Mouse (Mus musculus): Measurements from ENCODE around the gene Ephb1.

Gene Ephb1

DNA sequence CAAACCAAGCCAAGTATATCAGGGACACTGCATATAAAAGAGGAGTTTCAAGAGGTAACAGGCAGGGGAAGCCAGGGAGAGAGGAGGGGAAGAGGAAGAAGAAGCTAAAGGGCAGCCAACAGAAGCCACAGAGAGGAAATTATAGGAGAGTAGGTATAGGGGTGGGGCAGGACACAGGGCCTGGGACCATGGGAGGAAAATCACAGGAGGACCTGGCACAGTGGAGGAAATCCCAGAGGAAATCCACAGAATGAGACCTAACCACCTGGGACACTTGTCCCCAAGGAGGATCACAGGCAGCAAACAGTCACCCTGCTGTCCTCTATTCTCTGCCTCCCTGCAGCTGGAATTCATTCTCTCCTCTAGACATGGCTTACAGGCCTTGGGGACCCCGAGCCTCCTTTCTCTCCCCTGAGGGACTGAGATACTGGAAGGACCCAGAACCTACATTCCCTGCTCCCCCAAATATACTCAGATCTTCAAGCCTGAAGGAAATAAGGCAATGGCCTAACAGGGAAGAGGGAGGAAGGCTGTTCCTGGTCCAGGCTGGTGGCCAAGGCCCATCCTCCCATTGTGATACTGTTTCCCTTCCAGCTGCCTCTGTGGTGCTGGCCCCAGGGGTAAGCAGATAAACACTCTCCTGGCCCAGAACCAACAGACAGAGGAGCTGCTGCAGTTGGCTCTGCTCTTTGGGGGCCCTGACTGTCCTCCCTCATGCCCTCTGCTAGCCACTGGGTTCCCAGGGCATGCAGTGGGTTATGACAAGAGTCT, 47.7 kb downstream of the Ephb1 start:
- no peak for DNase-seq (ENCODE audit: low read depth, low spot score)

- DNase-seq (ENCODE audit: low read depth, low spot score): no peak
Observed at GRCm38 (mm10) chr9:102305432-102306100, 48.9 kb downstream of the Ephb1 start.

GRCm38 (mm10) chr9:102304796-102305195, 49.7 kb downstream of the Ephb1 start:
- DNase-seq (ENCODE audit: low read depth, low spot score): no peak

DNA sequence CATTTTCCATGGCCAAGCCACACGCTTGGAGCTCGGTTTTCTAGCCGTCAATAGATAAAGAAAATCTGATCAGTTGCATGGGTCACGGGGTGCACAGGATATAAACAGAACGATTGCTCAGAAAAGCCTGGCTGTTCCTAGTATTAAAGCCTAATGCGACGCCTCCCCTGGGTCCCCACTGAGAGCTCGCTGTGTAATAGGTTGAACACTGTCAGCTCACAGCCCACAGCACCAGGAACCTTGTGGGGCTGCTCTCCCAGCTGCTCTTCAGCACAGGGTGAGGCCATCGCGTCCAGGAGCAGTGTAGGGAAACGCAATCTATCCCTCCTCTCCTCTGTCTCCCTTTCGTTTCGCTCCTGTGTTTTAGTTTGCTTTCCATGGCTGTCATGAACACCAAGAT, 50.6 kb downstream of the Ephb1 start:
- DNase-seq (ENCODE audit: low read depth, low spot score): no peak

DNA sequence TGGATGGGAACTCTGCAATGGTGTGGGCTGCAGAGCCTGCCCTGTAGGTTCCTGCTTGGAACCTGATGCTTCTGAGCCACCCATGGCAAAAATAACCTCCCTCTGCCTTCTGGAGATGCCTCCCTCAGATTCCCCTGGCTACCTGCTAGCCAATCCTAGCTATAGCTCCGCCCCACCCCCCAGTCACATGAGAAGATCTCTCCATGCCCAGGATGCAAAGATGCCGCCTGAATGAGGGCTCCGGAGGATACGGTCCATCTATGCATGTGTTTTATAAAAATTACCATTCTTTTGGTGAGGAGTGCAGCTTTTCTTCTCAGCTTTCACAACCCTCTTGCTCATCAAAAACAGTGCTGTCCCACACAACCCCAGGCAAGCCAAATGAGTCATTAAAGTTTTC, 53.5 kb downstream of the Ephb1 start:
- DNase-seq (ENCODE audit: low read depth, low spot score): no peak

DNA sequence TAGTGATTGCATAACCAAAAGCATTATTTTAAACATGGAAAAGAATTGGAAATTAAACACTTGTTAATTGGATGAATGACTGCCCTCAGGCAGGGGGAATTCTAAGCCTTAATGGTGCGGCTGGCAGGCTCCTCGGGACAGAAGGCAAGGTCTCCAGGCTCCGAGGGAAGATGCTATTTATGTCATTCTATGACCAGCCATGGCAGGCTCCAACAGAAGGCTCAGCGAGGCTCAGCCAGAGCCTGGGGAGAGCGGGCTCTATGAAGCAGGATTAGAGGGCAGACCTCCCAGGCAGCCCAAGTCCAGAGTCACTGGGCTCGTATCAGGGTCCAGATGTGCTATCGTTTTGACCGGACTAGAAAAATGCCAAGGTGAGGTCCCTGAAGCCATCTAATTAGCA, 55.8 kb downstream of the Ephb1 start:
- no peak for DNase-seq (ENCODE audit: low read depth, low spot score)

DNA sequence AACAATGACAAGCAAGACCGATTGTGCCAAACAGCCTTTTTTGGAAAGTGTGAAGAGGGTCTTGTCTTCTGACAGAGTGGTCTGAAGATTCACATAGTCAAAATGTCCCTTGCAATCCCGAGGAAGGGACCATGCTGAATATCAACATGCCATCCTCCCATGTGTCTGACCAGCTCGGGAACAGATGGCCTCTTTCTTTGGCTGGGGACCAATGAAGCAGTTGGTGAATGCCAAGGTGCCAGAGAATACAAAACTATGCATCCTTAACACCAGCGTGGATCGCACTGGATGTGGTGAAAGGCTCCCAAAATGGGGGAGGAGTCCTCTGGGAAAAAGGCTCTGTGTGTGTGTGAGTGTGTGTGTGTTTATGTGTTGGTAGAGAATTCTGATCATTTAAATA, 56.5 kb downstream of the Ephb1 start:
- peak; percentile 43 for DNase-seq (ENCODE audit: low read depth, low spot score)

DNA sequence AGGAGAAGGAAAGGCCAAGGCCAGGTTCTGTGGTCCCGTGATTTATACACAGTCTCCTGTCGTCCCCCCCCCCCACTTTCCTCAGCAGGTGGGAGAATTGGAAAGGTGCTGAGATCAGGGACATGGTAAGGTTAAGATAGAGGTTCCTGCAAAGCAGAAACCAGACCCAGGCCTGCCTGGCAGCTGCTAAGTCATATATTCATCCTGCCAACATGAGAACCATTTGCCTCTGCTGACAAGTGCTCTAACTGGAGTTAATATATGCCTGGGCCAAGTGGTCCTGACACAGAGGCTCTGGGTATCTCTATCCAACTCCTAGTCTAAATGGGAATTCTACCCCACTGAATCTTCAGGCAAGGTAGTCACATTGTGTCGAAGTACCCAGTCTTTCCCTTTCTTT, 57.3 kb downstream of the Ephb1 start:
- DNase-seq (ENCODE audit: low read depth, low spot score): no peak

DNA sequence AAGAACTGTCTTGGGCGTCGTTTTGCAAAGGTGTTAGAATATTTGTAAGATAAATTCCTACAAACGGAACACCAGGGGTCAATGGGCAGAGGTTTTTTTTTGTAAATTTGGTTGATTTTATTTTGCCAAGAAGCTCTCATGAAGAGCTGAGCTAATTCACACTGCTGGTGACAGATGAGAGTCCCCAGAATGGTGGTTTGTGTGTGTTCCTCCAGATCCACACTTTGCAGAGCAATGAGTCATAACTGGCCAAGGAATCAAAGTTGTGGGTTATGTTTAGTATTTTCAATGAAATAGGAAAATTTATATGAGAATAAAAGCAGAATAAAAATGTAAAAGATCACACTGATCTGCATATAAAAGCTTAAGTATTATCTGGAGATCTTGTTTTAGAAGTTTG, 60.9 kb downstream of the Ephb1 start:
- DNase-seq (ENCODE audit: low read depth, low spot score): no peak

DNA sequence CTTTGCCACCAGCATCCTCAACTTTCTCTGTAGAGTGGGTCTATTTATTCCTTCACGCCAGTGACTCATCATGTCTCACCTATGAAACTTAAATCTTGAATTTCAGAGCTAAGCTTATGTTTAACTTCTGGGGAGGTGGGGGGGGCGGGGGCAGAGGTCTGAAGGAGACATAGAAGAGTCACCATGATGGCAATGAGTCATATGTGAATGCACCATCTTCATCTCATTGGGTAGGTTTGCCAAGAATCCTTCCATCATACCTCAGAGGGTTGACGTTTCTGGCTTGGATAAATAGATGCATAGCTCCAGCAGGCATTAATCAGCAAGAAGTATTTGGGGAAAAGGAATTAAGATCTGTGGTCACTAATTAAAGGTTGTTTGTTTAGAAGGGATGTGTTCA, 63.3 kb downstream of the Ephb1 start:
- DNase-seq (ENCODE audit: low read depth, low spot score): no peak

- no peak for DNase-seq (ENCODE audit: low read depth, low spot score)
Observed at GRCm38 (mm10) chr9:102288356-102288755, 66.1 kb downstream of the Ephb1 start.

GRCm38 (mm10) chr9:102275931-102276330, 78.6 kb downstream of the Ephb1 start:
- no peak for DNase-seq (ENCODE audit: low read depth, low spot score)

- no peak for DNase-seq (ENCODE audit: low read depth, low spot score)
Observed at GRCm38 (mm10) chr9:102274016-102274415, 80.5 kb downstream of the Ephb1 start.

DNA sequence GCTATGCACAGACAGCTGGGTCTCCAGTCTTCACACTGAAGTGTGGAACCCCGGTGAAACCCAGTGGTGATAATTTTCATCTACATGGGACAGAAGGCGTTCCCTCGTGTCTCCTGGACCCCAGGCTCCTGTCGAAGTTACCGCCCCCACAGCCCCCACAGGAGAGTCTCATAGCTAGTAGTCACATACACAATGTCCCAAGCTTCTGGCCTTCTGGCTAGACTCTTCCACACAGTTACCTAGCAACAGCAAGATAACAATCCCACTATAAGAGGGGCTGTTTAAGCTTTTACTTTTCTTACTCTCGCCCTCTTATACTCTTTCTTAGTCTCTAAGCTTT, 81.1 kb downstream of the Ephb1 start:
- DNase-seq (ENCODE audit: low read depth, low spot score): no peak

- no peak for DNase-seq (ENCODE audit: low read depth, low spot score)
Observed at GRCm38 (mm10) chr9:102272731-102273468, 81.6 kb downstream of the Ephb1 start.

DNA sequence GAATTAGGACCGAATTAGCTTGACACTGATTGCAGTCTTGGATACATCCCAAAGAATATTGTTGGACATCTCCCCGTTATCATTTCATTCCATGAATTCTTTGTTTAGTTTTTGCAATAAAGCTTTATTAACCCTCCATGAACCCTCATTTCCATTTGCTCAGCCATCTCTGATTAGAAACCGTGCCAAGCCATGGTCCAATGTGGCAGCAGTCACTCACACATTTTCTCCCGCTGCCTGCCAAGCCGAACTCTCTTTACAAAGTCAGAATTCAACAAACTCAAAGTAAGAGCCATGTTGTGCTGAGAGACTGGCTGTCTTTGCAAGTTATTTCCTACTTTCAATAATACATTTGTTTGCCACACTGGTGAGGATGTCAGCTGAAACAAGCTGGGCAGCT, 84.0 kb downstream of the Ephb1 start:
- no peak for DNase-seq (ENCODE audit: low read depth, low spot score)

- DNase-seq (ENCODE audit: low read depth, low spot score): no peak
Observed at GRCm38 (mm10) chr9:102267311-102268027, 87.0 kb downstream of the Ephb1 start.

GRCm38 (mm10) chr9:102263760-102264159, 90.7 kb downstream of the Ephb1 start:
- no peak for DNase-seq (ENCODE audit: low read depth, low spot score)

- no peak for DNase-seq (ENCODE audit: low read depth, low spot score)
Observed at GRCm38 (mm10) chr9:102262100-102262501, 92.4 kb downstream of the Ephb1 start.

- DNase-seq (ENCODE audit: low read depth, low spot score): no peak
Observed at GRCm38 (mm10) chr9:102261511-102261910, 93.0 kb downstream of the Ephb1 start.

DNA sequence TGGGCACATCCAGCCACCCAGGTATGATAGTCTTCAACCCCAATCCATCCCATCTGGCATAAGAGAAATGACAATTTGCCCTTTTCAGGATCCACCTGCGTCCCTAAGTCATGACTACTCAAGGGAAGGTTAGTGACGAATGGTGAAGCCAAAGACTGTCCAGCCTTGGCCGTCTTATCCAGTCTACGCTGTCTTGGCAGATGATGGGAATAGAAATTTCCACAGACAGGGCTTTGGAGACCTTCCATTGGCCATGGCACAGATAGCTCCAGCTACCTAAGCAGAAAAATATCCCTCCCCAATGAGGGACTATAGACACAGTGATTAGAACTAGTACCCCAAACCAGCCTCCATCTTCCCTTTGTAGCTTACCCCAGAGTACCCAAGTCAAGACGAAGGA, 98.1 kb downstream of the Ephb1 start:
- no peak for DNase-seq (ENCODE audit: low read depth, low spot score)

DNA sequence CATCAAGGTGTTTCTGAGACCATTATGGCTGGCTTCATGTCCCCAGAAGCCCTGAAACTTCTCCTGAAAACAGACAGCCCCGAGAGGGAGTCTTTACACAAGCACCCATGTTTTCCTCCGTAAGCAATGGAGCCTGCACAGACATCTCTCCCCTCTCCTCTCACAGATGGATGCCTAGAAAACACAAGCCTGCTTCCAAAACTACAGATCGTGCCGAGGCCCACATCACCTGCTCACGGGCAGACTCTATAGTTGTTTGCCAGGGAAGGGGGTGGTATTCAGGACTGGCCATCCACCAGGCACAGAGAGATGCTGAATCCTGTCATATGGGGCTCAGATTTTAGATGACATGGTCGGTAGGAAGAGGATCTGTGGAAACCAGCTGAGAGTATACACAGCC, 98.7 kb downstream of the Ephb1 start:
- no peak for DNase-seq (ENCODE audit: low read depth, low spot score)
